Mouse (Mus musculus) megakaryocyte-erythroid progenitor cell, adult 5-6 weeks (primary cell): ENCODE results near the gene Ttll11. TPM values are rescaled to one million over a fixed set of nuclear protein-coding genes. Genes with fewer than 3 reads are reported as not detected.

Source experiments
- ATAC-seq: replicated peaks from 2 replicates; pipeline ENCODE4 v1.8.0; 2016; ENCODE audit warnings: mild to moderate bottlenecking, inconsistent platforms; ENCODE audit not compliant: severe bottlenecking, poor library complexity, low FRiP score, low TSS enrichment
- total RNA-seq, 2 experiments: library from RNA; stranded (forward) in 1 of 2; stranded (reverse) in 1 of 2; fragments of 200-1000, 215-1000 nt in 1 of 2; fragments of >200 nt in 1 of 2; fragmentation: Nextera tagmentation in 1 of 2; gene quantifications; 2 replicates each; pipeline ENCODE4 v1.2.3; 2014 to 2017

The Ttll11 gene
- total RNA-seq, 2 experiments from 2014 or later, result 0.23 to 0.55 TPM

DNA sequence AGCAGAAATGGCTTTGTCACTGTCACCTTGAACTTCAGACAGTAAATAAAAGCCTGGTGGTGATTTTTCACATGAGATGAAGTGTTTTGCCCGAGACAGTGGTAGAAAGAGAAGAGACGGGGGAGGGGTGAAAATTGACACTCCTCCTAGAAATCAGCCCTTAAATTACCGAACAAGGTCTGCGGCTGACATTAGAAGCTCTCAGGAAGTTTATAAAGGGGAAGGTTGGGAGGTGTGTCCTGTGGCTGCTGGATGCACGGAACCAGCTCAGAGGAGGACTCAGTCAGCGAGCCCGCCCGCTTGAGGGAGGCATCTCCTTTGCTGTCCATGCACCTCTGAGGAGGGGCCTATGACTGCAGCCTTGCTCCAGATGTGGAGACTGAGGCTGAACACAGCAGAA is 181.7 kb downstream of the Ttll11 start:
- no peak for ATAC-seq

DNA sequence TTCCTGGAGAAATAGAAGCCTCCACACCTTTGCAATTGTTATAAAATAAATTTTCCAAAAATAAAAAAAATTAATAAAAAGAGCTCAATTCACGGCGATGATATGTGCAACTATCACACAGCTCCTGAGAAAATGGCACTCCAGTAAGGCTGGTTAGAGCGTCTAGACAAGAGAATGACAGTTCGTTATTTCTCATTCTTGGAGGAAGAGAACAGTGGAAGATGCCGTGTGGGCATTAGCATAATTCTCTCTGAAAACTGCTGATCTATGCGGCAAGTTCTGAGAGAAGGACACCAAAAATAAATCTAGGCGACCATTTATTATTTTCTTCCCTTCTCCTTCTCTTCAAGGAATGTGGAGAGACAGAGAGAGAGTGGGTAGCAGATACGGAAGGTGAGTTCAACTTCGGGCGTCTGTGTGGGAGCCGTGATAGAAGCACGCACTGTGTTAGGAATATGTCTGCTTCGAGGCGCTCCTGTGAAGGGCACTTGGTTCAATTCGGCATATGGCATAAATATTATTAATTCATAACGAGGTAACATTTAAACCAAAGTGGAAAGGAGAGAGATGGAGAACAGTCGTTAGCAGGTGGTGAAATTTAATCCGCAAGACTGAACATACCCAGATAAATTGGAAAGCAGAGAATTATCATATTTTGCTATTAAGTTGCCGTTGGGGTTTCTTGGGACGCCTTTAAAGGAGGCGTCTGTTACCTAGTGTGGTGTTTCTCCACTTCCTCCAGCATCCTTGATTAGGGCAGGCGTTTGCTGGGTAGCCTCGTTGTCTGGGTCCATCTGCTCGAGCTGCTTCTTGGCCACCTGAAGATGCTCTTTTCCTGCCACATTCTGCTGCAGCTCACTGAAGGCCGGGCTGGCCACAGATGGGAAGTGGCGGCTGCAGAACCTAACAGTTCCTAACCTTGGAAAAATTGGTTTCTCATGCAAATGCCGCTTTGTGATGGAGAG is 190.1 kb downstream of the Ttll11 start:
- no peak for ATAC-seq

DNA sequence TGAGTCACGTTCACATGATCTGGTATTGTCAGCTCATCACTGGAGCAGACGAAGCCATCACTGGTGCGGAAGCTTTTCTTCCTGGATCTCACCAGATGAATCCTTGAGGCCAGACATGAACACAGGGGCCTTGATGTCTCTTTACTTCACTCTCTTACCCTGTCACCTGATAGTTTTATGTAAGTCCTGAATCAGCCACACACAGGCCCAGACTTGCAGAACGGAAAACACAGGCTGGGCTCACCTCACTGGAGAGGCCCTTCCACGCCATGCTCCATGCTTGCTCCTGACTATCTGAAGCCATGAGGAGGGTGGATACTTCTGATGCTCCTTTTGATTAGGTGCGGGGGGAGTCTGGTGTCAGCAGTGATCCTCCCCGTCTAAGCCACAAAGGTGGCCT is 193.8 kb downstream of the Ttll11 start:
- no peak for ATAC-seq

DNA sequence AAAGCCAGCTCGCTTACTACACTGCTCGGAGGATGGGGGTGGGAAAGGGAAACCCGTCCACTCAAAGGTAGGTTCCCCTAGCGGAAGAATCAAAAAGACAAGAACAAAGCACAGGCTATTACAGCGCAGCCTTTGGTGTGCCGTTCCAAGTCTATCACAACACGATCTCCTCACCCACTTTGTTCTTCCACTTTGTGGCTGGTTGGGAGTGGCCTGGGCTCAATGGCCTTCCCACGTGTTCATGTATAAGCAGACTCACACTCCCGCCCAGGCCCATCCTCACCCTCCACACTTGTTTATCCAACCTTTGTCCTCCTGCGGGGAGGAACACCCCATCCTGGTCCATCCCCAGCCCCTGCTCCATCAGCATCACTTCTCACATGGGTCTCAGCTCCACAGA is 196.3 kb downstream of the Ttll11 start:
- ATAC-seq, result no peak

DNA sequence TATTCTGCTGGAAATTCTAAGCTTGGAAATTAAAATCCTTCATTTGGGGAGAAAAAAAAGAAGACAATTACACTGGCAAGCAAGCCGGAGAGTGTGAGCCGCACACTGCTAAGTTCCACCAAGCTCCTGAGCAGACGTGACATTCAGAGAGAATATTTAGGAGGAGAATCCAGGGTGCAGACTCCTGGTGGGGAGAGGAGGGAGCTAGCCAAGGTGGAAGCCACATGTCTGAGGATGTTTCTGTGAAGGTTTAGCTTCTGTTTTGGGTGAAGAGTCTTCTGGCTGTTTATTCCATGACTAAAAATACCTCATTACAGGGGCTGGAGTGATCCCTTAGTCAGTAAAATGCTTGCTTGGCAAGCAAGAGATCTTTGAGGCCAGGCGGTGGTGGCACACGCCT is 200.4 kb downstream of the Ttll11 start:
- no peak for ATAC-seq

DNA sequence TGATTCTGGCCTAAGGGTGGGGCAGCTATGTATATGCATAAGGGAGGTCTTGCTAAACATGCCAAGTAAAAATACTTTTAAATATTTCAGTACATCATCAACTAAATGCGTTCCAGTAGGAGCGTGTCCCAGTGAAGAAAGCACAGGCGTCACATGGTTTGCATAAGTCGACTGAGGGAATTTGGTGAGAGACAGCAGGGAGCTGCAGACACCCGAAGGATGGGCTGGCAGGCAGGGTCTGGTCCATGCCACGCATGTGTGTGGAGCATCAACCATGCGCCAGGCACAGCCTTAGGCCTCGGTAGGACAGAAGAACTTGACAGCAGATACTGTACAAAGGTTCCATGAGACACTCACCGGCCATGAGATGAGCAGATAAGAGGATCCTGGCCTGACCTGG is 202.8 kb downstream of the Ttll11 start:
- ATAC-seq, result no peak

DNA sequence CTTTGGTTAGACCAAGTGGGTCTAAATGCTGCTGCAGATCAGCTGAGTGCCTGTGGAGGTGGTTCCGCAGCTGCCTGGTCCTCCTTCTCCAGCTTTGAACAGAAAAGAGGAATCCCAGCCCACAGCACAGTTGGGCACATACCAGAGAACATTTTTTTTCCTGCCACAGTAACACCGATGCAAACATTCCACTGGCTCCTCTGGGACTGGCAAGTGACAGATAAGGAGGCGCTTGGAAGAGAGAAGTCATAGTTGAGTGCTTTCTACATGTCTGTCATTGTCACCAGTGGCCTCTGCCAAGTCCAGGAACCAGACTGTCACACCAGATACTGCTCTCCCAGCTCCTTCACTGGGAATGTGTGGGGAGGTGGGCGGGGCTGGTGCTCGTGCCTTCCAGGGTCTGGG is 204.1 kb downstream of the Ttll11 start:
- ATAC-seq, result no peak

DNA sequence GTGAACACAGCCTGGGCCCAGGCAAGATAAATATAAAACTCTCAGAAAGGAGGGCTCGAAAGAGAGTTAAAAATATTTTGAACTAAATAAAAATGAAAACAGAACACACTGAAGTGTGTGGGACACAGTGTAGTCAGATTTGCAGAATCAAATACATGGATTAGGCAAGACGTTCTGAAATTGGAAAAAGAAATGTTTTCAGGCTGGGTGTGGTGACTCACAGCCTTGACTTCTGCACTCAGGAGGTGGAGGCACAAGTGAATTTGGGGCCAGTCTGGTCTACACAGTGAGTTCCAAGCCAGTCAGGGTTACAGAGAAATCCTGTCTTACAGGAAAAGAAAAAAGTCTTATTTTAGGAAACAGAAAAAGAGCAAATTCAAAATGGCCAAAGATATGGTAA is 209.2 kb downstream of the Ttll11 start:
- no peak for ATAC-seq

DNA sequence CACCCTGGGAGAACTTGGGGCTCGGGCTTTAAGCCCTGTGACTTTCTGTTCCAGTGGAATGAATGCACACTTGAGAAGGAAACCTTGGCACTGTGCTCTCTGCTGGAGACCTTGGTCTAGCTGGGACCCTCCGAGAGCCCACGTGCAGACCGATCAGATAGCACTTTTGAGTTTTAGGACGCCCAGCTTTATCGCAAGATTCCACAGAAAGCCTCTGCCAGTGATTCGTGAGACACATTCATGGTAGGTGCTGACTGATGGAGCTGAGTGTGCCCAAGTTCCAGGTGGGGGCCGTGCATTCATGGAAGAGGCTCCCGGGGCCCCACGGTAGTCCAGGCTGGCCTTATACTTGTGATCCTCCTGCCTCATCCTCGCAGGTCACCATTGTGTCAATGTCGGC is 210.3 kb downstream of the Ttll11 start:
- ATAC-seq, result no peak

DNA sequence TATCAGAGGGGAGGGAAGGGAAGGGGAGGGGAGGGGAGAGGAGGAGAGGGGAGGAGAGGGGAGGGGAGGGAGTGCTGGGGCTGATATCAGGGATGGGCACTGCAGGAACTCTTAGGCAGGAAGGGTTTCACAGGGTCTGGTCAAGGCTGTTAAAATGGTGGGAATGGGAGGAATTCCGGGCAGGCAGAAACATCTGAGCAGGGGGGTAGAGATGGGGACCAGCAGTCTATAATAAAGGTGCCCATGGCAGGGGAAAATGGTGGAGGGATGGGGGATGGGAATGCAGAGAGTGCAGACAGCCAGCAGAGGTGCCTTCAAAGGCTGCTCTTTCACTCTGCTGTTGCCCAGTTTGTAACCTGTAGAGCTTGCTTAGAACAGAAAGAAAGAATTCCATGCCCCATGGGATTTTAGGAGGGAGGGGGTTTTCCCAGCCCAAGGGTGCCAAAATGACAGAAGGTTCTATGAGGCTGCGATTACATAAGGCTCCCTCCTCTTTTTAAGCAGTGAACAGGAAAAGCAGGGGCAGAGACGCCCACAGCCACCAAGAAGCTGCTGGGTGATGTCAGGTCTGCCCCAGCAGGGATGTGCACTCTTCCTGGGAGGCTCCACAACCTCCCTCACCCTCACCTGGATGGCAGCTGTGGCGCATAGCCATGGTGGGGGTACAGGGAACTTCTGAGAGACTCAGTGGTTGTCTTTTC is 211.0 kb downstream of the Ttll11 start:
- ATAC-seq, result no peak

DNA sequence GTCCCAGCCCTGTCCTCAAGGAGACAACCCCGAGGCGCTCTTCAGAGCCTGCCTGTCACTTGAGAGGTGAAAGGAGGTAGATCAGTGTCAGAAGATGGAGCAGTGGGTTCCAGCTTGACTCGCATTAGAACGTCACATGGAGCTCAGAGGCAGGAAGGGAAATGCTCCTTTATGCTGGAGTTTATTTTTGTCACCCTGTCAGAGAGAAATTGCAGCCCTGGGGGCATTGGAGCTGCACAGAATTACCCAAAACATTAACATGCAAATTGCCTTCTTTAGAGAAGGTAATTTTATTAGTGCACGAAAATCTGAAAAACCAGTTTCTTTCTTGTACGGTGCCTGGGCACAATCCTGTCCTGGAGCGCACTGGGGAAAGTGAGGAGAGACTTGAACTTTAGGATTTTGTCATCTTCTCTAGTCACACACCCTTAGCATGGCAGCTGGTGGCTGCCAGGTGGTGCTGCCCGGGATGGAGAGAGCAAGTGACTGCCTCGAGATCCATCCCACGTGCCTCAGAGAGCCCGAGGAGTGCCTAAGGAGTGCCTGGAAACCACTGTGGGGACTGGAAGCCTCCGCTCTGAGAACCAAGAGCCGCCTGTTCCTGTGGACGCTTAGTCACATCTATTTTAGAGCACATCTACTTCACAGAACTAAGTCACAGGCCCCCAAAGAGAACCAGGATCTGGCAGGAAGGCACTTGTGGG is 211.7 kb downstream of the Ttll11 start:
- no peak for ATAC-seq

DNA sequence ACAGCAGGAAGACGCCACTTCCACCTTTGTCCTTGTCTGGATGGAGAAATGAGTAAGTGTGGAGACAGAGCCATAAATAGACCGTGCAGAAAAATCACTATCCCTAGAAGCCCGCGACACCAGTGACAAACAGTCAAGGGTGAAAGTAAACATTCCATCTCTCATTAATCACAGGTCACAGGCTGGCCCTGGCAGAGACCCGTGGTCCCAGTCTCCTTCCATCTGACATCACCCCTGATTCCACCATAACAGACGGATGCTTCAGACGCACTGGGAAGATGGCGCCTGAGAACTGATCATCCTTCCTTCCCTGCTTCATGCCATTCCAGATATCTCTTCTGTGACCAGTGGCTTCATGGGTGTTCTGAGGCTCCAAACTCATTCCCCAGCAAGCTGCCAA is 215.4 kb downstream of the Ttll11 start:
- no peak for ATAC-seq

DNA sequence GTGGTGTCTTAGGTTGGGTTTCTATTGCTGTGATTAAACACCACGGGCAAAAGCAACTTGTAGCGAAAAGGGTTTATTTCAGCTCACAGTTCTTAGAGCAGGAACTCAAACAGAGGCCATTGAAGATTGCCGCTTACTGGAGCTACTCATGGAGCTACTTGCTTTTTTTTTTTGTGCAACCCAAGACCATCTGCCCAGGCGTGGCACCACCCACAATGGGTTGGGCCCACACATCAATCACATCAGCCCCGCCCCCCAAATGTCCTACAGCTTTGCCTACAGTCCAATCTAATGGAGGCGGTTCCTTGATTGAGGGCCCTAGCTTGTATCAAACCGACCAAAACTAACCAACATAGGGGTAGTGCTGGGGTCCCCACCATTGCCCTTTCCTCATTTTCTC is 215.9 kb downstream of the Ttll11 start:
- ATAC-seq, result no peak

DNA sequence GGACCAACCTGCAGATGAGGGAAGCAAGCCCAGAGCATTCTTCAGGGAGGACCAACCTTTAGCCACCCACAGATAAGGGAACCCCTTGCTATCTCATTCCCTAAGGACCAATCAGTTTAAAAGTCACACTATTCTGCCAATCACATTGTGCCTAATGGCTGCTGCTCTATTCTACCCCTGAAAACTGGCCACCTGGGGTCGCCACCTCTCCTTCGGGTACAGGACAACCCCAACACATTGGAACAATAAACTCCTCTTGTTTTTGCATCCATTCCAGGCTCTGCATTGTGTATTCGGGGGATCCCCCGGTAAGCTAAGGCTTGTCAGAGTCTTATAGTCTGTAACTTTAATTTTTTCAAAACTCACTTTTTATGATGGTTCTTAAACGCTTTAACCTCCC is 218.3 kb downstream of the Ttll11 start:
- no peak for ATAC-seq

DNA sequence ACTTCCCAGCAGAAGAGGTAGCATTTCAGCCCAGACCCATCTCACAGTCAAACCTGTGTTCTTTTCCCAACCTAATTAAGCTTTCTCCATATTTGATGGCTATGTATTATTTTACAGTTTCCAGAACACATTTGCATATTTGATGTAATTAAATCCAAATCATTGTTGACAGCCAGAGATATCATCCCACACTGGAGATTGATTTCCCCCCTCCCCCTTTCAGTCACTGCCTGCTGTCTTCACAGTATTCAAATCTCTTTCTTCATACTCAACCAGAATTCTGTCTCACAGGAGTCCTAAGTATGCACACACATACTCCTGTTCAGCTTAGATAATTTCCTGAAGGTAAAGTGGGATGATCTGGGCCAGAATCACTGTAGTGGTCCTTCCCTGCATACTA is 218.8 kb downstream of the Ttll11 start:
- no peak for ATAC-seq

DNA sequence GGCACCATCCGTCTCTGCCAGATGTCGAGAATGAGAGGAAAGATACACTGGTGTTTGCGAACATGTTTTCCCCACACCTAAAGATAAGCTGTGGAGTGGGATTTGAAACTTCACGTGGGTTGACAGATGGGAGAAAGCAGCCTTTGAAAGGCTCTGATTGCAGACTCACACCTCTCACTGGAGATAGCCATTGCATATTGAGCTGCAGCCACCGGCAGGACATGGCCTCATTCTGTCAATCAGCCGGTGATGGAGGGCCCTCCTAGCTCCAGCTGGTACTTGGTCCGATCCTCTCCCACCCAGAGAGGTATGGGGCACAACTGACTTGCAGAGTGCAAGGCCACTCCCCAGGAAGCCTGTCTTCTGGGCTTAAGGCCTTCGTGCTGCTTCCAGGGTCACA is 219.4 kb downstream of the Ttll11 start:
- ATAC-seq, result no peak

DNA sequence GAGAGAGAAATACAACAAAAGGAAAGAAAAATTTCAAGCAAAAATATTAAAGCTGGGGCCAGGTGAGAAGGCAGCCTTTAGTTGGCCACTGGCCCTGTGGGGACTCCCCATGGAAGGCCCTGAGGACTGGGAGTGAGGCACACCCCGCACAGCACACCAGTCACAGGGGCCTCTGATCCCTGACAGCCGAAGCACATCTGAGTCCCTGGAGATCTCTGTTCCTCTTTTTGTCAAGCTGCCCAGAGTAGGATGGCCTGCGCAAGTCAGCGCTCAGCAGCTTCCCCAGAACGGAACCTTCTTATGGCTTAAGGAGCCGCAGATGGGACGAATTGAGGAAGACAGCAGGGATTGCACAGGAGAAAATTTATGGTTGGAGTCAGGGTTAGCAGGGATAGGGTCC is 223.2 kb downstream of the Ttll11 start:
- ATAC-seq, result no peak

DNA sequence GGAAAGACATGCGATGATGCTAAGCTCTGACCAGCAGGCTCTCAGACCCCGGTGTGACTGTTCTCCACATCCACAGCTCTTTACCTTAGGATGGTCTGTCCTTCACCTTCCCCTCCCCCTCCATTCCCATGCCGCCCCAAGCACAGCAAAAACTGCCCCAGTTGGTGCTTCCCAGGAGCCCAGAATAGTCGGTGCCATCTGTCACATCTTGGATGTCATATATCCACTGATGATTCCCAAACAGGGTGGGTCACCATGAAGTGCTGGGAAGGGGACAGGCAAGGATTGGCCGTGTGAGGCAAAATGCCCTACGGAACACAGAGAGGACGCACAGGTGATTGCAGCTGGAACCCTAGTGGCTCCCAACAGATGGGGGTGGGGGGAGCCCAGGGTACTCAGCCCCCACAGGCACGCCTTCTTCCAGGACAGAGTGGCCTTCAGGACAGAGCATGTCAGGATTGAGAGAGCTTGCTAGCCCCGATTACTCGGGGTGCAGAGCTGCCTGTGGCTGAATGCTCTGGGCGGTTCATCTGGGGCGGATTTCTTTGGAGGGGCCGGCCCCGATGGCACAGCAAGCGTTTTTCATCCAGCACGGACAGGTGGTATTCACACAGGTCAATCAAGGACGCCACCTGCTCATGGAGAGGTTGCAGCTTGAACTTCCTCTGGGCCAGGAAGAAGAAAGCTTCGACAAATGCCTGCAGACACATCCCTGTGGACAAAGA is 227.8 kb downstream of the Ttll11 start:
- ATAC-seq, result no peak

DNA sequence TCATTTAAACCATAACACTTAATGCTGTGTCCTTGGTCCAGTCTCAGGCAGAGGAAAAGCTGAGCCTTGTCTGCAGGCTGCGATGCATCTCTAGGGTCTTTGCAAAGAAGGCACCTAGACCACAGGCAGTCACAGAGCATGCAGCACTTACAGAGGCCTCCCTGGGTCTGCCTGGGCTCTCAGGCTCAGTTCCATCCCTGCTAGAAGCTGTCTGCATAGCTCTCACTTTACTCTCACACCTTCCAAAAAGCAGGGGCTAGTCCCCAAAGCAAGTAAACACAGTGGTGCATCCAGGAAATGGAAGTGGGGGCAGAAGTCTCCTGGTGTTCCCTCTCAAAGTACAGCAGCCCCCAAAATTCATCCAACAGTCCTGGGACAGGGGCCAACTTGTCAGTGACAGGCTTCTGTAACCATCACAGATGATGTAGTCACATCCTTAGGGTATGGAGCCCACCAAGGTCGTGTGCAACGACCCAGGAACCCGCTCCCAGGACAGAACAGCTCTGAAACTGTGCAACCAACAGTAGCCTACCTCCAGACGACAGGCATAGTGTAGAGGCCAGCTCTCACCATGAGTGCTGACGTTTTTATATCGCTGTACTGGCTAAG is 229.1 kb downstream of the Ttll11 start:
- no peak for ATAC-seq
